Mouse (Mus musculus) ovary, postnatal 10 days (tissue): ENCODE results near the gene Prkg2.

Experiments
- DNase-seq: peaks from one replicate; pipeline ENCODE4 v3.0.0; 2022; ENCODE audit warnings: low spot score

Gene Prkg2

DNA sequence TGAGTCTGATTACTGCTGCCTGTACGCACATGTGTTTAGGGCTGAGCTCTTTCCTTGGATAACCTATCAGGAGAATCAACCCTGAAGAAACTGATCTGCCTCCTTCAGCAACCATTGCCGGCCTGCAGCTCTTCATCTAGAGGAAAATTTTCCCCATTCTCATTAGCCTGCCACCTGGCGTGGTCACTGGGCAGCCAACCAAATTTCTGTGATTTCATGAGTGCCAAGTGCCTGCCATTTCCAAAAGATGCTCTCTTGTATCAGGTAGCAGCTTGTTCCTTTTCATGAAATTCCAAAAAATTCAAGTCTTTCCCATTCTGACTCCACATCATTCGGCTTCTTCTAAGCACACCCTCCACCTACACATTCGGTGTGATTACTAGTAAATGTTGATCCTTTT lies 136.2 kb downstream of the Prkg2 start:
- no peak for DNase-seq

DNA sequence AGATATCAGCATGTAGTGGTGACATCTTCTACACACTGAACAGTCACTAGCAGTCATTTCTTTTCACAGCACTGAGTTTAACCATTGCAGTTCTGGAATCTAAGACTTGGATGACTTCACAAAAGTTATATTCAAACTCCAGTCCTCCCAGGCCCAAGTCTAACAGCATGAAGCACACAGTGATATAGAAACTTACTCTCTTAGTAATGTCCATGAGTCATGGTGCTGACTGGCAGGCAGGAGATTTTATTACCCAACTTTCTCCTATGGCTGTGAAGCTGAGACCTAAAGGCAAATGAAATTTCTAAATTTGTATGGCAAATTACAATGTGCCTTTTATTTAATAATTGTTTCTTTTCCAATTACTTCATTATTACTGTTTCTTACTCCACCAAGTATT lies 139.2 kb downstream of the Prkg2 start:
- DNase-seq, result no peak

DNA sequence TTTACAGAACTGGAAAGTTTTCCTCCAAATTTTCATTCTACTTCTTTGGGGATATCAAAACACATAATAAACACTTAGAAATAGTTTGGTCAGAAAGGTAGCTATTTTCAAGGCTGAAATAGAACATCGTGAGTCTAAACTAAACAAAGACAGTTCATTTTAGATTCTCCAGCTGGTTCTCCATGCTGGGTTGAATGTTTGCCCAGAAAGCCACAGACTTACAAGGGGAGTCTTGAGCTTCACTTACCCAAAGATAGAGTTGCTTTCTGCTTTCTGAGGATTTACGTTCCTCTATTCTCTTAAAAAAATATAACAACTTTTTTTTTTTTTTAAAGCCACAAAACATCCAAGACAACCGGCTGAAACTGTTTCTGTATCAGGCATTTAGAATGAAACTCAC lies 142.9 kb downstream of the Prkg2 start:
- DNase-seq, result no peak

DNA sequence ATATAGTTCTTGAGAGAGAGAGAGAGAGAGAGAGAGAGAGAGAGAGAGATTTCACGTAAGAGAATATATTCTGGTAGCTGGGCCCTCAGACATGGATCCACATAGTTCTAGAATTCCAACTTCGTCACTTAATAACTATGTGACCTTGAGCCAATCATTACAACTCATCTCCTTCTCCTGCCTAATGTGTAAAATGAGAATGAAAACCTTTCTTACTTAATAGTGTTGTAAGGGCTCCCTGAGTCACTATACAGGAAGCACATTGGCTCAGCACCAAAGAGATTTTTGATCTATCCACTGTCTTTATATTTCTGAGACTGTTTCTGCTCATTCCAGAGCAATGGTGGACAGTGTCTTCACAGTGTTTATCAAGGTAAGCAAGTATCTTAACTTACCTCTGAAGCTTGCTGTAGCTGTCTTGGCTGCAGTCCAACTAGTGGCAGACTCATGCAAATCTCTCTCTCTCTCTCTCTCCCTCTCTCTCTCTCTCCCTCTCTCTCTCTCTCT lies 146.6 kb downstream of the Prkg2 start:
- no peak for DNase-seq

DNA sequence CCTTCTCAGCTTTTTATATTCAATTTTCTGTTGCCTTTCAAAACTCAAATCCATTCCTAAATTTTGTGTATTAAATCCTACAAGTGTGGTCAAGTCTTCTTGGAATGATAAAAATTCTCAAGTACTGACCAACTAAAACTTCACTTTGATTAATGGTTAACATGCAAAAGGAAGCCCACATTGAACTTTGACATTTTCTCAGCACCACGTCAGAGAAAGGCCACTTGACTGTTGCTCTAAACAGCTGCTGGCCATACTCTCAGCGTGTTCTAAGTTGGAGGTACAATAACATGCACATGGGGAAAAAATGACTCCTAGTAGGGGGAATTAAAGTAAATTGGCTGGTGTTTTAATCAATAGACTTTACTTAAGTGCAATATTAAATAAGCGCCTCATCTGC lies 155.1 kb downstream of the Prkg2 start:
- no peak for DNase-seq
